Mouse (Mus musculus): ENCODE measurements around the gene Syngr2. TPM values are rescaled to one million over a fixed set of nuclear protein-coding genes. Genes with fewer than 3 reads are reported as not detected.

Gene Syngr2
- polyA plus RNA-seq, 1 experiment, result 89.2 TPM

DNA sequence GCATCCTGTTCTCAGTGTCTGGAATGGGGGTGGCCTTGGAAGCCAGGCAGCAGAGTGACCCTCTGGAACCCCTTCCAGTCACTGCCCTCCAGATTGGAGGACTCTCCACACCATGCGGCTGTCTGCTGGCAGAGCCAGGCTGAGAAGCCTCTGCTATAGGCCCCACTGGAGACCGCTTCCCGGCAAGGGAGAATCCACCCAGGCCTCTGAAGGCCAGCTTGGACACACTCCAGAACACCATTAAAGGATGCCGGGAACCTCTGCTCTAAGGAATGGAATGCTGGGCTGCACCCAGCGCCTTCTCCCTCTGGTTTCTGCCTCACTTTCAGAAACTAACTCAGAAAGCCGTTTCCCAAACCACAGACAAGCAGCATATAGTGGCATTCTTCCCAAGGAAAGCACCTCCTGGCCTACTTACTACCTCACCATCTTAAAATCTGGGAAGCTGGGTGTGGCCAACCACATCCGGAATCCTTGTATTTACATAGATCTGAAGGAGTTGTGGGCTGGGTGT is 13.3 kb downstream of the Syngr2 start:
- TF ChIP-seq FLI1 (IDR thresholded peaks at IDR 0.05; ENCODE audit: low read length), result no peak
- TF ChIP-seq GATA1 (IDR thresholded peaks at IDR 0.05; ENCODE audit: borderline replicate concordance, low read length), result no peak
- no peaks in the 10 kb centered on the region for H3K9me3 ChIP-seq
- peaks cover 60% of the 10 kb centered on the region for H3K4me1 ChIP-seq
- peaks cover 60% of the 10 kb centered on the region for H3K36me3 ChIP-seq (replicated peaks; ENCODE audit: low read length)
- H3K4me3 ChIP-seq (replicated peaks), result no peak overlapping the region
- peaks cover 23% of the 10 kb centered on the region for H3K27me3 ChIP-seq (replicated peaks)

DNA sequence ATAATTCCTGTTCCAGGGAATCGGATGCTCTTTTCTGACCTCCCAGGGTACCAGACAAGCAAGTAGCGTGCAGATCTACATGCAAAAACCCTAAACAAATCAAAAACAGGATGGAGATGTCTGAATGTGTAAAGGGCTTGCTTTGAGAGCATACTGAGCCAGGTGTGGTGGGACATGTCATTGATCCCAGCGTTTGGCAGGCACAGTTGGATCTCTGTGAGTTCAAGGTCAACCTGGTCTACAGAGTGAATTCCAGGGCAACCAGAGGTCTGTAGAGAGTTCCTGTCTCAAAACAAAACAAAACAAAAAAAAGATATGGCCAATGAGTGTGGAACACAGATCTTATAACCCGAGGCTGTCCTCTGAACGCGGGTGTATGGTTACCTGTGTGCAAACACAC is 13.9 kb downstream of the Syngr2 start:
- TF ChIP-seq FLI1 (IDR thresholded peaks at IDR 0.05; ENCODE audit: low read length) (no peak), GATA1 (IDR thresholded peaks at IDR 0.05; ENCODE audit: borderline replicate concordance, low read length) (no peak)
- H3K27me3 ChIP-seq (replicated peaks), result peaks cover 26% of the 10 kb centered on the region
- no peaks in the 10 kb centered on the region for H3K9me3 ChIP-seq
- no peak overlapping the region for H3K4me3 ChIP-seq (replicated peaks)
- peaks cover 54% of the 10 kb centered on the region for H3K36me3 ChIP-seq (replicated peaks; ENCODE audit: low read length)
- peaks cover 67% of the 10 kb centered on the region for H3K4me1 ChIP-seq

GRCm38 (mm10) chr11:117824060-117824969 is 14.8 kb downstream of the Syngr2 start:
- peaks cover 76% of the 10 kb centered on the region for H3K4me1 ChIP-seq
- H3K9me3 ChIP-seq, result no peaks in the 10 kb centered on the region
- peaks cover 45% of the 10 kb centered on the region for H3K36me3 ChIP-seq (replicated peaks; ENCODE audit: low read length)
- TF ChIP-seq FLI1 (IDR thresholded peaks at IDR 0.05; ENCODE audit: low read length) (no peak), GATA1 (IDR thresholded peaks at IDR 0.05; ENCODE audit: borderline replicate concordance, low read length) (no peak)
- H3K4me3 ChIP-seq (replicated peaks), result peak overlapping the region; percentile 90
- H3K27me3 ChIP-seq (replicated peaks), result peaks cover 26% of the 10 kb centered on the region

- Histone ChIP-seq H3K4me1 (peaks cover 88% of the 10 kb centered on the region), H3K36me3 (replicated peaks; ENCODE audit: low read length) (peaks cover 33% of the 10 kb centered on the region), H3K27me3 (replicated peaks) (peaks cover 29% of the 10 kb centered on the region), H3K4me3 (replicated peaks) (peak within 1 kb of the TSS; percentile 90), H3K9me3 (no peaks in the 10 kb centered on the region)
- no peak; the same call in 1 of the 2 replicates for TF ChIP-seq FLI1 (IDR thresholded peaks at IDR 0.05; ENCODE audit: low read length)
These were observed 16.0 kb downstream of the Syngr2 start, which contains the start of the genes Afmid and Tk1 for GRCm38 (mm10) chr11:117825333-117826101. TSS of gene Afmid (plus strand) at chr11:117825924. TSS of gene Tk1 (minus strand) at chr11:117826092.

GRCm38 (mm10) chr11:117826164-117826563 is 16.7 kb downstream of the Syngr2 start:
- no peaks in the 10 kb centered on the region for H3K9me3 ChIP-seq
- no peak overlapping the region for H3K4me3 ChIP-seq (replicated peaks)
- peaks cover 92% of the 10 kb centered on the region for H3K4me1 ChIP-seq
- TF ChIP-seq FLI1 (IDR thresholded peaks at IDR 0.05; ENCODE audit: low read length) (no peak), GATA1 (IDR thresholded peaks at IDR 0.05; ENCODE audit: borderline replicate concordance, low read length) (no peak)
- peaks cover 32% of the 10 kb centered on the region for H3K27me3 ChIP-seq (replicated peaks)
- H3K36me3 ChIP-seq (replicated peaks; ENCODE audit: low read length), result peaks cover 28% of the 10 kb centered on the region

DNA sequence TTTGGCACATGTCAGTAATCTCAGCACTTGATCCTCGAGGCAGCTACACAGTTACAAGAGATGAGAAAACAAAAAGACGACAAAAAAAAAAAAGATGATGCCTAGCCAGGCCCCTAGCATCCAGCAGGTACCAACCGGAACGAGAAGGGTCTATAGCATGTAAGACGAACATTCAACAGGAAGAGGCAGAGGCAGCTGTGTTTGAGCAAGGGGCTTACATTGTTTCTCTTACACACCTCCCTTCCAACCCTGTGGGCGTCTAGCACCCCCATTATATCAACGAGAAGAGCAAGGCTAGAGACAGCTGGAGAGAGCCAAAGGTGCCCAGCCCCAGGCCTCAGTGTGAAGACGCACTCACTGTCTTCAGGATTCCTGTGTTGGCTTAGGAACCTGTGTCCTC is 17.4 kb downstream of the Syngr2 start:
- no peak for TF ChIP-seq FLI1 (IDR thresholded peaks at IDR 0.05; ENCODE audit: low read length)
- TF ChIP-seq GATA1 (IDR thresholded peaks at IDR 0.05; ENCODE audit: borderline replicate concordance, low read length), result no peak
- H3K27me3 ChIP-seq (replicated peaks), result peaks cover 32% of the 10 kb centered on the region
- no peaks in the 10 kb centered on the region for H3K9me3 ChIP-seq
- H3K4me3 ChIP-seq (replicated peaks), result no peak overlapping the region
- peaks cover 92% of the 10 kb centered on the region for H3K4me1 ChIP-seq
- H3K36me3 ChIP-seq (replicated peaks; ENCODE audit: low read length), result peaks cover 20% of the 10 kb centered on the region

DNA sequence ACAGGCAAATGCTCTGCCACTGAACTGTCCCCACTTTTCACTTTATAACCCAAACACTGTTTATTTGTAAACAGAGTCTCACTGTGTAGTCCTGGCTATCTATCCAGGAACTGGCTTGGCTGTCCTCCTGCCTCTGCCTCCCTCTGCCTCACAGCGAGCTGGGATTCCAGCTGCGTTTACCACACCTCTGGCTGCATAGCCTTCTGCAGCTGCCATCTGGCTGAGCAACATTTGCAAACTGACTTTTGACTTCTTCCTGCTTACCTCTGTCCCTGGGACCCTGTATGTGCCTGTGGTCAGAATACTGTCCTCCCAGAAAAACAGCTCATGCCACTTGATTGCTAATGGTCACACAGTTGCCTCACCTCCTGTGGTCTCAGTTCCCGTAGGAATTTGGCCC is 17.9 kb downstream of the Syngr2 start:
- Histone ChIP-seq H3K4me3 (replicated peaks) (no peak overlapping the region), H3K27me3 (replicated peaks) (peaks cover 32% of the 10 kb centered on the region), H3K36me3 (replicated peaks; ENCODE audit: low read length) (peaks cover 16% of the 10 kb centered on the region), H3K4me1 (peaks cover 94% of the 10 kb centered on the region), H3K9me3 (no peaks in the 10 kb centered on the region)
- TF ChIP-seq GATA1 (IDR thresholded peaks at IDR 0.05; ENCODE audit: borderline replicate concordance, low read length), result no peak
- TF ChIP-seq FLI1 (IDR thresholded peaks at IDR 0.05; ENCODE audit: low read length), result no peak

- H3K36me3 ChIP-seq (replicated peaks; ENCODE audit: low read length), result peaks cover 6% of the 10 kb centered on the region
- H3K27me3 ChIP-seq (replicated peaks), result peaks cover 30% of the 10 kb centered on the region
- peak overlapping the region; percentile 29 for H3K4me3 ChIP-seq (replicated peaks)
- TF ChIP-seq GATA1 (IDR thresholded peaks at IDR 0.05; ENCODE audit: borderline replicate concordance, low read length) (no peak), FLI1 (IDR thresholded peaks at IDR 0.05; ENCODE audit: low read length) (no peak)
- H3K4me1 ChIP-seq, result peaks cover 93% of the 10 kb centered on the region
- H3K9me3 ChIP-seq, result no peaks in the 10 kb centered on the region
These were observed 18.9 kb downstream of the Syngr2 start for GRCm38 (mm10) chr11:117828149-117828887.
